Mouse (Mus musculus): Measurements from ENCODE around the gene Nr6a1.
A peak's percentile ranks its signal among the peaks of the same experiment; 100 is the strongest.

Gene Nr6a1

GRCm38 (mm10) chr2:38937396-38937795, 9.9 kb upstream of the Nr6a1 start:
- no peak for DNase-seq (ENCODE audit: low read depth, low spot score)

- no peak for DNase-seq (ENCODE audit: low read depth, low spot score)
Observed at GRCm38 (mm10) chr2:38936721-38937378, 9.4 kb upstream of the Nr6a1 start.

- no peak for DNase-seq (ENCODE audit: low read depth, low spot score)
Observed at GRCm38 (mm10) chr2:38934936-38935335, 7.4 kb upstream of the Nr6a1 start.

- DNase-seq (ENCODE audit: low read depth, low spot score), result no peak
Observed at GRCm38 (mm10) chr2:38933931-38934330, 6.4 kb upstream of the Nr6a1 start.

- no peak for DNase-seq (ENCODE audit: low read depth, low spot score)
Observed at GRCm38 (mm10) chr2:38931851-38932667, 4.6 kb upstream of the Nr6a1 start, which contains the start of gene Olfml2a. Olfml2a (plus strand) TSS chr2:38931978.

GRCm38 (mm10) chr2:38930269-38930668, 2.8 kb upstream of the Nr6a1 start:
- no peak for DNase-seq (ENCODE audit: low read depth, low spot score)

DNA sequence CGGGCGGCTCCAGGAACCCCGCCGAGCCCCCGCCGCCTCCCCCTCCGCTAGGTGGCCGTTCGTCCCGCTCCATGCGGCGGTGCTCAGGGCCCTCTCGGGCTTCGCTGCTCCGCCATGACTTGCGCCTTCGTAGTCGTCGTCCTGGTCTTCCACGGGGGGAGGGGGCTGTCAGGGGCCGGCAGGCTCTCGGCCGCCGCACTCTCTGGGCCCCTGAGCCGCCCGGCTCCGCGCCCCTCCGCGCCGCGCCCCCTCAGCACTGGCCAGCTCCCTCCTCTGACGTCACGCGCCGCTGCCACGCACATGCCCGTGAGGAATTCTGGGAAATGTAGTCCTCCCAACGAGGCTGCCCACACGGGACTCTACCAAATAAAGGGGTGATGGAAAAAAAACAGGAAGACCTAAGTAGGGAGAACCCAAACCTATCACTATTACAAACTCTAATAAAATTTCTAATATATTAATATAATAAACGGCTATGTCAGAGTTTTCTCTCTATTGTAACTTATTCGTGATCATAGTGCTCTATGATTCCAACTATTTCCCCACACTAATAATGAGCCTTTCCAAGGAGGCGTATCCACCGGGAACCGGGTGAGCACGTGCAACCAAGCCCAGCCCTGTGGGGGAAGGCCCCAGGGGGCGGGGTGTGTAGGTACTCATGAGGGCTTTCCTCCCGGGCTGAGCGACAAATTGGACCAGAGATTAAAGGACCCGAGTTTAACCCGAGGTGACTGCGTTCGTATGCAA, 1.2 kb downstream of the Nr6a1 start:
- DNase-seq (ENCODE audit: low read depth, low spot score), result peak; percentile 90

- no peak for DNase-seq (ENCODE audit: low read depth, low spot score)
Observed at GRCm38 (mm10) chr2:38925171-38926080, 2.1 kb downstream of the Nr6a1 start.

DNA sequence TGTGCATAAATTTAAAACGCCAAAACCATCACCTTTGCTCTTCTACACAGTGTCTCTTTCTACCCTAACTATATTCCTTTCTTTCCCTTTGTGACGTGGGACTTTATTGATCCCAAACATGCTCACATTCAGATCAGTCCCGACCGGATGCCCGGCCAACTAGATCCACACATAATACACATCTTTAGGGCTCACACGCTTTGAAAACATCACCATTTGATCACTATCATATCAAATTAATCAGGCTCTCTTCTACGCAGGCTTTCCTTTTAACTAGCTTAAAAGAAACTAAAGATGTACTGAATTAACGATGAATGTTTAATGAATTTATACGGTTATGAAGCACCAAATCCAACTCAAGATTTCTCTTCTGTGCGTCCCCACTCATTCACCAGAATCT, 2.9 kb downstream of the Nr6a1 start:
- no peak for DNase-seq (ENCODE audit: low read depth, low spot score)

- no peak for DNase-seq (ENCODE audit: low read depth, low spot score)
Observed at GRCm38 (mm10) chr2:38923911-38924310, 3.6 kb downstream of the Nr6a1 start.

DNA sequence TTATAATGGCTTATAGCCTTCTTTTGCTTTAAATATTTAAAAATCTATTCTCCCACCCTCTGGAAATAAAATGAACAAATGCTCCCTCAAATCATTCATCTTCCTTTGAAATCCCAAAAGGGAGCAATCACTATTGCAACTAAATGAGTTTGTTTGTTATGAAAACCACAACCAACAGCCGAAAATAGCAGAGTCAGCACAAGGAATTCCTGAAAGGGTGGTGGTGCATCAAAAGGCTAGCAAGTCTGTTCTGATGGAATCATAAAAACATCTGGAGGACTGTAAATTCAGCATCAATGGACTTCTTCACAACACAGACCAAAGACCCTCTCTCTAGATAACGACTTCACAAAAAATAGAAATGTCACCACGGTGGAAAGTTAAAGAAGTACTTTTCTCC, 4.0 kb downstream of the Nr6a1 start:
- no peak for DNase-seq (ENCODE audit: low read depth, low spot score)

DNA sequence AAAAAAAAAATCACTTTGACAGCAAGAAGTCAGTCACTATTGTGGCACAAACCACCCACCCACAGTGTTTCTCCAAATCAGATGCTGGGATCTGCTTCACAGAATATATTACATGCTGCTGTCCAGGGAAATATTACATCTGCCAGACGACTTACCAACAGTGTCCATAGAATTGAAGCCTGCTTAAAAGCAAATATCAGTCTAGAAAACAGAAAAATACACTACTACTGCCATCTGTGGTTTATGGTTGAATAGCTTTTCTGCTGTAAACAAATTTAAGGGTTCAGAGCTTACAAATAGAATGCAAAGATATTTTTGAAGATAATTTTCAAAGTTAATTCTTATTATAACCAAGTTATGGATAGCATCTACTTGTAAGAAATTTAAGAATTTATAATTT, 6.1 kb downstream of the Nr6a1 start:
- no peak for DNase-seq (ENCODE audit: low read depth, low spot score)

DNA sequence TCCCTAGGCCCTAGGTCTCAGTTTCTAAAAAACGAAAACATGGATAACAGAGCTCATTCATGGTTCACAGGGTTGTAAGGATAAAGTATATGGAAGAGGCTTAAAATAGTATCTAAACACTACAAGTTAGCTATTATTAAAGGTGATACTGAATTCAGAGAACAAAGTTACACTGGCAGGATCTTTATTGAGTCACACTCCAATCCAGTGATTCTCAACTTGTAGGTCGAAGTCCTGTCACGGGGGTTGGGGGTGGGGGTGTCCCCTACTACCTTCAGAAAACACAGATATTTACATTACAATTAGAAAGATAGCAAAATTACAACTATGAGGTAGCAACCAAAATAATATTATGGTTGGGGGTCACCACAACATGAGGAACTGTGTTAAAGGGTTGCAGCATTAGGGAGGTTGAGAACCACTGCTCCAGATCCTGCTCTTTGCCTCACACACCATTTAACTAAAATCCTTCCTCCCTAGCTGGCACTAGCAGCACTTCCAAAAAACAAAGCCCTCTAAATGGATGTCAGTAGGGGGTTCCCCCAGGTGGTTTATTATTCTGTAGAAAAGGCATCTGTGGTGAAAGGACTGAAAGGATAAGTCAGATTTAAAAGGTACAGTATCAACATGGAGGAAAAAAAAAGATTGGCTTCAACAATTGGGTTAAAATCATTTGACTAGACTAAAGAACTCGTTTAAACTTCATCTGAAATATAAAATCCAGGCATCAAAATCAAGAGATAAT, 10.4 kb downstream of the Nr6a1 start:
- no peak for DNase-seq (ENCODE audit: low read depth, low spot score)

DNA sequence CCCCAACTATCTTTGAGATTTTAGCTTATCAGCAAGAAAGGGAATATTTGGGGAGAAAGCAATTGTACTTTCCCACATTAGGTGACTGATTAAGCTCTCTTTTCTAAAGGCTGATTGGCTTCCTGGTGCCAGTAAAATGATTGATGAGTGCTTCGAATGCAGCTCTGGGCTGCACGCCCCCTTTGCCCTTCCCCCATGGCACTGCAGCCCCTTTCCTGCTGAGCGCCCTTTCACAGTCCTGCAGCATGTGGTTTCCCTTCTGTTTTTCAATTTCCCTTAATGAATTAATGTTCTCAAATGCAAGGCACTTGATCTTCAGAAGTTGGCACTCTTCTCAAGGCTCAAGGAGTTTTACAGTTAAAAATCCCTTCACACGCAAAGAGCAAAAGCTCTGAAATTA, 12.5 kb downstream of the Nr6a1 start:
- no peak for DNase-seq (ENCODE audit: low read depth, low spot score)

GRCm38 (mm10) chr2:38914517-38914916, 13.0 kb downstream of the Nr6a1 start:
- no peak for DNase-seq (ENCODE audit: low read depth, low spot score)

DNA sequence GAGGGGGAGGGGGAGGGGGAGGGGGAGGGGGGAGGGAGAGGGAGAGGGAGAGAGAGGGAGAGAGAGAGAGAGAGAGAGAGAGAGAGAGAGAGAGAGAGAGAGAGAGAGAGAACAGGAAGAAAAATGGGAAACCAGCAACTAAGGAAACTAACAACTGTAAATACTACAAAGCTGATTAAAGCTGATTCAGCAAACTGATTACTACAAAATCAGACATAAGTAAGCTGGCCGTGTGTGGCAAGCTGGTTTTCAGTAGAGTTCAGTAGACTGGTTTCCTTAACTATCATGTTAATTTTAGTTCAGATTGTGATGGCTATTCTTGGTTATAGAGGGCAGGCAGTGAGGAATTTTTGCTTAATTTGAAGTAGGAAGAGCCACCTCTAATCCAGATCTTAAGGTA, 18.9 kb downstream of the Nr6a1 start:
- DNase-seq (ENCODE audit: low read depth, low spot score), result no peak

DNA sequence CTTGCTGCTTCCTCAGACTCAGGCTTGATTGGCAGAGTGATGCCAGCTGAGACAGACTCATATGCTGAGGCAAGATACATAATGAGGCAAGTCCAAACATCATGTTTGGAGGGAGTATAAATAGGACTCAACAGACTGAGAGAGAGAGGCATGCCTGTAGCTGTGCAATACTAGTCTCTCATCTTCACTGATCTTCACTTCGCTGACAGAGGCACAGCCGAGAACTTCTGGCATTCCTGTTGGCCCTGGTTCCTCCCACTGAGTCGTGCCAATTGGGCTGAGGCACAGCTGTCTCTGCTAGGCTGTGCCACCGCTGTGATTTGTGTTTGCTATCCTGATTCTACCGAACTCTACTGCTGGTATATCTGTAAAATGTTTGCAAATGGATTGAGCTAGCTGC, 21.4 kb downstream of the Nr6a1 start:
- no peak for DNase-seq (ENCODE audit: low read depth, low spot score)

GRCm38 (mm10) chr2:38904290-38904689, 23.2 kb downstream of the Nr6a1 start:
- no peak for DNase-seq (ENCODE audit: low read depth, low spot score)

DNA sequence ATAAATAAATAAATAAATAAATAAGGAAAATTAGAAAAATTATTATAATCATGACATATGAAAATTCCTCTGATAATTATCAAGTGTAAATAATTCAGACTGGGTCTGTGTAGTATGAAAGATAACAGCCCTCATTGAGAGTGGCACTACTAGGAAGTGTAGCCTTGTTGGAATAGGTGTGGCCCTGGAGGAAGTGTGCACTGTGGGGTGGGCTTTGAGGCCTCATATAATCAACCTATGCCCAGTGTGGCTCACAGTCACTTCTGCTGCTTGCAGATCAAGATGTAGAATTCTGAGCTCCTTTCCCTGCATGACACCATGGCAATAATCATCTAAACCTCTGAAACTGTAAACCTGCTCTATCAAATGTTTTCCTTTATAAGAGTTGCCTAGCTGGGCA, 24.6 kb downstream of the Nr6a1 start:
- DNase-seq (ENCODE audit: low read depth, low spot score), result no peak

DNA sequence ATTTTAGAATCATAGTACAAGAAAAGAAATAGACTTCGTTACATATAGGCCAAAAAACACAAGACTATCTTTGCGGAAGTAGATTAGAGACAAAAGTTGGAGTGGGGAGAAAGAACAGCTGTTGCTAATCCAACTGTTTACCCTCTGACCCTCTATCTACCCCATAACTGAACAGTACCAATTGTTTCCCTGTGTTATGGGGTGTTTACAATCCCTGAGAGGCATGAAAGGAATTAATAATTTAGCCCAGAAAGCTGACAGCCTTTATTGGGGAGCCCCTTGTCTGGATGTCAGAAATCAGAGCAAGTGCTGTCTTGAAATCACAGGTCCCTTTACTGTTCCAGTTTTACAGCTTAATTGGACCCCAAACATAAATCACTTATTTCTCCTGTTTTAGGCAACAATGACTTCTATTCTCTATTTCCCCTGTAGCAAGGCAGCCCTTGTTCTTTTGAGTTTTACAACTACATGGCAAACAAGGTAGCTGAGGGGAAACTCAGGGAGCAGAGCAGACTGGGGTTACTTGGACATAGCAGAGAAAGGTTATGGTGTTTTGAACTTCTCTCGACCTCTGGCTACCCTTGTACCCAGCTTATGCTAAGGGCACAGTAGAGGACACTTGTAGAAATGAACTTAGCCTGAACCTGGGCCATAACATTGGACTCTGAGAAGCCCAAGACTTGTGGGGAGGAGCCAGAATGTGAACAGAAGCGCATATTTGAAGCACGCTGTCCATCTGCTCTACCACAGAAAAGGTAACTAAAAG, 46.4 kb downstream of the Nr6a1 start:
- no peak for DNase-seq (ENCODE audit: low read depth, low spot score)
